Mouse (Mus musculus) neural tube, embryonic 15.5 days (tissue): ENCODE data around the gene Samd4b. TPM values are rescaled to one million over a fixed set of nuclear protein-coding genes. Genes with fewer than 3 reads are reported as not detected.

ENCODE experiments used
- ATAC-seq: fragments of 200-750 bp; cut with Nextera tagmentation; 2 replicates; pipeline ENCODE4 v1.8.0; 2017; ENCODE audit warnings: mild to moderate bottlenecking, moderate TSS enrichment, moderate library complexity; ENCODE audit not compliant: low FRiP score
- H3K27ac ChIP-seq: fragments of 300-500 bp; sonication (generic); replicated peaks from 2 replicates; pipeline ENCODE4 v1.5.1; 2015; ENCODE audit warnings: mild to moderate bottlenecking, inconsistent platforms
- H3K27me3 ChIP-seq: fragments of 300-500 bp; sonication (generic); replicated peaks from 2 replicates; pipeline ENCODE4 v1.6.1; 2015; ENCODE audit warnings: inconsistent platforms
- H3K36me3 ChIP-seq: fragments of 300-500 bp; sonication (generic); 2 replicates; pipeline ENCODE4 v1.6.1; 2015; ENCODE audit warnings: inconsistent platforms
- H3K4me1 ChIP-seq: fragments of 300-500 bp; sonication (generic); 2 replicates; pipeline ENCODE4 v1.6.1; 2015; ENCODE audit warnings: inconsistent platforms
- H3K4me2 ChIP-seq: fragments of 300-500 bp; sonication (generic); 2 replicates; pipeline ENCODE4 v1.6.1; 2015; ENCODE audit warnings: inconsistent platforms, mild to moderate bottlenecking, moderate library complexity
- H3K4me3 ChIP-seq: fragments of 300-500 bp; sonication (generic); replicated peaks from 2 replicates; pipeline ENCODE4 v1.5.1; 2015; ENCODE audit warnings: mild to moderate bottlenecking, inconsistent platforms
- H3K9ac ChIP-seq: fragments of 300-500 bp; sonication (generic); replicated peaks from 2 replicates; pipeline ENCODE4 v1.6.1; 2015; ENCODE audit warnings: mild to moderate bottlenecking, inconsistent platforms
- H3K9me3 ChIP-seq: fragments of 300-500 bp; sonication (generic); replicated peaks from 2 replicates; pipeline ENCODE4 v1.6.1; 2016; ENCODE audit warnings: inconsistent platforms
- WGBS: fragments of 180-500 bp; shearing (Covaris S2); methylation state at CpG from one replicate; pipeline ENCODE4 v1.1.7; 2015; ENCODE audit warnings: mixed read lengths; 5-methylcytosine and 5-hydroxymethylcytosine counted together
- polyA plus RNA-seq: library from polyadenylated mRNA; unstranded; fragments of >200 nt; fragmentation: Nextera tagmentation; extraction: Ambion mirVana; gene quantifications from 2 replicates; pipeline ENCODE4 v1.2.1, GENCODE M21; 2015

Samd4b gene
- polyA plus RNA-seq, 1 experiment from 2014 or later = 20.3 TPM

- Histone ChIP-seq H3K4me2 (no peak overlapping the region), H3K36me3 (0 out of 2 replicates have a peak, but pooled peaks cover 3% of the 10 kb centered on the region), H3K9ac (no peak overlapping the region), H3K4me3 (no peak overlapping the region), H3K27ac (no peak overlapping the region), H3K27me3 (no peaks in the 10 kb centered on the region), H3K4me1 (peaks cover 33% of the 10 kb centered on the region), H3K9me3 (no peaks in the 10 kb centered on the region)
- WGBS = 95% methylated on average over 3 of the region's 3 CpGs
- no peak for ATAC-seq
Observed at GRCm38 (mm10) chr7:28573236-28573635, 24.7 kb downstream of the Samd4b start.

GRCm38 (mm10) chr7:28572689-28573088 is 25.3 kb downstream of the Samd4b start:
- Histone ChIP-seq H3K9ac (no peak overlapping the region), H3K27me3 (no peaks in the 10 kb centered on the region), H3K4me1 (peaks cover 30% of the 10 kb centered on the region), H3K9me3 (no peaks in the 10 kb centered on the region), H3K4me3 (no peak overlapping the region), H3K4me2 (no peak overlapping the region), H3K27ac (no peak overlapping the region), H3K36me3 (peaks cover 5% of the 10 kb centered on the region; the same call in 1 of the 2 replicates)
- WGBS = 90% methylated on average over 5 of the region's 5 CpGs
- no peak for ATAC-seq

- Histone ChIP-seq H3K4me2 (no peak overlapping the region), H3K9ac (no peak overlapping the region), H3K4me3 (no peak overlapping the region), H3K27me3 (no peaks in the 10 kb centered on the region), H3K27ac (peak overlapping the region; percentile 41; the same call in 1 of the 2 replicates), H3K9me3 (no peaks in the 10 kb centered on the region), H3K36me3 (peaks cover 19% of the 10 kb centered on the region), H3K4me1 (peaks cover 17% of the 10 kb centered on the region)
- 47% methylated on average over 5 of the region's 5 CpGs for WGBS
- ATAC-seq = no peak
Observed at GRCm38 (mm10) chr7:28570982-28571682, 26.8 kb downstream of the Samd4b start.

- 67% methylated on average over 12 of the region's 12 CpGs for WGBS
- Histone ChIP-seq H3K9ac (no peak overlapping the region), H3K9me3 (no peaks in the 10 kb centered on the region), H3K27me3 (no peaks in the 10 kb centered on the region), H3K36me3 (peaks cover 22% of the 10 kb centered on the region), H3K4me1 (peaks cover 18% of the 10 kb centered on the region), H3K27ac (no peak overlapping the region), H3K4me2 (no peak overlapping the region), H3K4me3 (no peak overlapping the region)
- no peak for ATAC-seq
Observed at GRCm38 (mm10) chr7:28570291-28570981, 27.5 kb downstream of the Samd4b start.

- Histone ChIP-seq H3K4me1 (peaks cover 19% of the 10 kb centered on the region), H3K4me3 (no peak overlapping the region), H3K4me2 (no peak overlapping the region), H3K27ac (no peak overlapping the region), H3K9ac (no peak overlapping the region), H3K9me3 (no peaks in the 10 kb centered on the region), H3K36me3 (peaks cover 36% of the 10 kb centered on the region), H3K27me3 (no peaks in the 10 kb centered on the region)
- no peak for ATAC-seq
Observed at GRCm38 (mm10) chr7:28568253-28568652, 29.7 kb downstream of the Samd4b start.

- Histone ChIP-seq H3K4me2 (no peak overlapping the region), H3K27ac (no peak overlapping the region), H3K4me3 (no peak overlapping the region), H3K27me3 (no peaks in the 10 kb centered on the region), H3K4me1 (peaks cover 19% of the 10 kb centered on the region), H3K36me3 (peaks cover 38% of the 10 kb centered on the region), H3K9ac (no peak overlapping the region), H3K9me3 (no peaks in the 10 kb centered on the region)
- no peak for ATAC-seq
- WGBS = 95% methylated on average over 4 of the region's 4 CpGs
Observed at GRCm38 (mm10) chr7:28567539-28567938, 30.4 kb downstream of the Samd4b start.

- Histone ChIP-seq H3K4me3 (no peak overlapping the region), H3K27ac (no peak overlapping the region), H3K9ac (no peak overlapping the region), H3K4me2 (no peak overlapping the region), H3K9me3 (no peaks in the 10 kb centered on the region), H3K36me3 (peaks cover 50% of the 10 kb centered on the region), H3K4me1 (peaks cover 7% of the 10 kb centered on the region), H3K27me3 (no peaks in the 10 kb centered on the region)
- 71% methylated on average over 5 of the region's 5 CpGs for WGBS
- no peak for ATAC-seq
Observed at GRCm38 (mm10) chr7:28565407-28565806, 32.5 kb downstream of the Samd4b start.

- WGBS = 97% methylated on average over 13 of the region's 13 CpGs
- H3K4me2 ChIP-seq = no peak overlapping the region
- no peak overlapping the region for H3K9ac ChIP-seq
- no peak overlapping the region for H3K4me3 ChIP-seq
- H3K4me1 ChIP-seq = 0 out of 2 replicates have a peak, but pooled peaks cover 2% of the 10 kb centered on the region
- no peak overlapping the region for H3K27ac ChIP-seq
- peaks cover 57% of the 10 kb centered on the region for H3K36me3 ChIP-seq
- H3K27me3 ChIP-seq = no peaks in the 10 kb centered on the region
- ATAC-seq = no peak
- H3K9me3 ChIP-seq = no peaks in the 10 kb centered on the region
Observed at GRCm38 (mm10) chr7:28562951-28563350, 35.0 kb downstream of the Samd4b start.

GRCm38 (mm10) chr7:28562371-28562770 is 35.6 kb downstream of the Samd4b start:
- Histone ChIP-seq H3K4me1 (0 out of 2 replicates have a peak, but pooled peaks cover 2% of the 10 kb centered on the region), H3K27ac (no peak overlapping the region), H3K9me3 (no peaks in the 10 kb centered on the region), H3K4me2 (no peak overlapping the region), H3K4me3 (no peak overlapping the region), H3K27me3 (no peaks in the 10 kb centered on the region), H3K9ac (no peak overlapping the region), H3K36me3 (peaks cover 52% of the 10 kb centered on the region)
- no peak for ATAC-seq
- WGBS = 95% methylated on average over 13 of the region's 13 CpGs

GRCm38 (mm10) chr7:28561967-28562366 is 36.0 kb downstream of the Samd4b start:
- 0 out of 2 replicates have a peak, but pooled peaks cover 2% of the 10 kb centered on the region for H3K4me1 ChIP-seq
- no peak overlapping the region for H3K4me2 ChIP-seq
- H3K9ac ChIP-seq = no peak overlapping the region
- peaks cover 48% of the 10 kb centered on the region for H3K36me3 ChIP-seq
- no peak overlapping the region for H3K27ac ChIP-seq
- no peaks in the 10 kb centered on the region for H3K27me3 ChIP-seq
- H3K9me3 ChIP-seq = no peaks in the 10 kb centered on the region
- WGBS = 92% methylated on average over 11 of the region's 11 CpGs
- ATAC-seq = no peak
- no peak overlapping the region for H3K4me3 ChIP-seq

- WGBS = 93% methylated on average over 10 of the region's 10 CpGs
- H3K4me1 ChIP-seq = 0 out of 2 replicates have a peak, but pooled peaks cover 4% of the 10 kb centered on the region
- no peak overlapping the region for H3K4me3 ChIP-seq
- H3K9me3 ChIP-seq = no peaks in the 10 kb centered on the region
- H3K27ac ChIP-seq = no peak overlapping the region
- H3K4me2 ChIP-seq = no peak overlapping the region
- no peaks in the 10 kb centered on the region for H3K27me3 ChIP-seq
- peaks cover 38% of the 10 kb centered on the region for H3K36me3 ChIP-seq
- ATAC-seq = no peak
- H3K9ac ChIP-seq = no peak overlapping the region
Observed at GRCm38 (mm10) chr7:28560856-28561255, 37.1 kb downstream of the Samd4b start.

GRCm38 (mm10) chr7:28558486-28558885 is 39.5 kb downstream of the Samd4b start:
- Histone ChIP-seq H3K9me3 (no peaks in the 10 kb centered on the region), H3K9ac (no peak overlapping the region), H3K36me3 (peaks cover 24% of the 10 kb centered on the region), H3K4me1 (0 out of 2 replicates have a peak, but pooled peaks cover 3% of the 10 kb centered on the region), H3K27me3 (no peaks in the 10 kb centered on the region), H3K27ac (no peak overlapping the region), H3K4me3 (no peak overlapping the region), H3K4me2 (no peak overlapping the region)
- 58% methylated on average over 4 of the region's 4 CpGs for WGBS
- ATAC-seq = no peak
